Mouse (Mus musculus) mesoderm, embryonic 11.5 days (tissue): ENCODE measurements around the gene Focad.

Experiments
- DNase-seq: peaks from one replicate; pipeline ENCODE4 v3.0.0-alpha.2; 2012; ENCODE audit warnings: low read depth, low spot score

The Focad gene

GRCm38 (mm10) chr4:88155490-88156160 lies 61.2 kb downstream of the Focad start:
- DNase-seq, result no peak

- no peak for DNase-seq
Observed at GRCm38 (mm10) chr4:88156961-88157360, 62.5 kb downstream of the Focad start.

- DNase-seq, result no peak
Observed at GRCm38 (mm10) chr4:88157644-88158043, 63.2 kb downstream of the Focad start.

- no peak for DNase-seq
Observed at GRCm38 (mm10) chr4:88159256-88159655, 64.8 kb downstream of the Focad start.

- DNase-seq, result no peak
Observed at GRCm38 (mm10) chr4:88159700-88160099, 65.3 kb downstream of the Focad start.

- DNase-seq, result no peak
Observed at GRCm38 (mm10) chr4:88163511-88164247, 69.2 kb downstream of the Focad start.

- no peak for DNase-seq
Observed at GRCm38 (mm10) chr4:88167008-88167862, 72.8 kb downstream of the Focad start.

GRCm38 (mm10) chr4:88175058-88175974 lies 80.9 kb downstream of the Focad start:
- no peak for DNase-seq

GRCm38 (mm10) chr4:88179296-88179695 lies 84.9 kb downstream of the Focad start:
- no peak for DNase-seq

- no peak for DNase-seq
Observed at GRCm38 (mm10) chr4:88184293-88184692, 89.9 kb downstream of the Focad start.

- DNase-seq, result no peak
Observed at GRCm38 (mm10) chr4:88185872-88186426, 91.5 kb downstream of the Focad start.

GRCm38 (mm10) chr4:88187649-88188048 lies 93.2 kb downstream of the Focad start:
- no peak for DNase-seq

GRCm38 (mm10) chr4:88189495-88189894 lies 95.1 kb downstream of the Focad start:
- DNase-seq, result no peak

GRCm38 (mm10) chr4:88194256-88194655 lies 99.8 kb downstream of the Focad start:
- DNase-seq, result no peak

- DNase-seq, result no peak
Observed at GRCm38 (mm10) chr4:88195898-88196495, 101.6 kb downstream of the Focad start.

GRCm38 (mm10) chr4:88196500-88196912 lies 102.1 kb downstream of the Focad start:
- DNase-seq, result no peak

GRCm38 (mm10) chr4:88197244-88197643 lies 102.8 kb downstream of the Focad start:
- DNase-seq, result no peak

- no peak for DNase-seq
Observed at GRCm38 (mm10) chr4:88199186-88199585, 104.8 kb downstream of the Focad start.

- DNase-seq, result no peak
Observed at GRCm38 (mm10) chr4:88201047-88201446, 106.6 kb downstream of the Focad start.

GRCm38 (mm10) chr4:88208676-88209075 lies 114.2 kb downstream of the Focad start:
- DNase-seq, result no peak
